Mouse (Mus musculus): ENCODE measurements around the gene Tmem177.

The Tmem177 gene

DNA sequence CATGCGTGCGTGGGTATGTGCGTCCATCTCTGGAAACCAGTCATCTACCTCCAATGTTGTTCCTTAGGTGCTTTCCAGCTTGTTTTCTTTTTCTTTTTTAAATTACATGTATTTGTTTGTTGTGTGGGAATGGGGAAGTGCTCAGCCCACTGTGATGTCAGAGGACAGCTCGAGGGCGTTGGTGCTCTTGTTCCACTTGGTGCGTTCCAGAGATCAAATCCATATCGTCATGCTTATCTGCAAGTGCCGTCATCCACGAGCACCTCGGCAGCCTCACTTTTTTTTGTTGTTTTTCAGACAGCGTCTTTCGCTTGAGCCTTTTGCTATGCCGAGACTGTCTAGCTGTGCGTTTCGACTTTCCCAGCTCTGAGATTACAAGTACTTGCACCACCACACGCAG lies 23.7 kb downstream of the Tmem177 start:
- no peak for DNase-seq (ENCODE audit: low spot score)

DNA sequence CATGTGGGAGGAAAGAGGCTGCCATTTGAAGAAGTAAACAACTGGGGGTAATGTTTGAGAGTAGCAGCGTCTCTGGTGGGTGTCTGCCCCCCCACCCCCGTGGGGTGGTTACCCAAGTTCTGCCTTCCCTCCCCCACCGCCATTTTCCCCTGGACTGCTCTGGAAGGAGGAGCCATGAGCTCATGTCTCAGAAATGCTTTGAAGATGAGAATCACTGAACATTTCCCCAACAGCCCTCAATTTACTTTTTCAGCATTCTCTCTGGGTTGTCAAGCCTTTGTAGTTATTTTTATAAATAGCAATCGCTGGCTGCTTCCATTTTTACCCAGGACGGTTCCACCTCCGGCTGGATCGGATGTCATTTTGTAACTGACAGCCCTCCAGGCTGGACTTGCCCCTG lies 26.7 kb downstream of the Tmem177 start:
- DNase-seq (ENCODE audit: low spot score), result no peak

DNA sequence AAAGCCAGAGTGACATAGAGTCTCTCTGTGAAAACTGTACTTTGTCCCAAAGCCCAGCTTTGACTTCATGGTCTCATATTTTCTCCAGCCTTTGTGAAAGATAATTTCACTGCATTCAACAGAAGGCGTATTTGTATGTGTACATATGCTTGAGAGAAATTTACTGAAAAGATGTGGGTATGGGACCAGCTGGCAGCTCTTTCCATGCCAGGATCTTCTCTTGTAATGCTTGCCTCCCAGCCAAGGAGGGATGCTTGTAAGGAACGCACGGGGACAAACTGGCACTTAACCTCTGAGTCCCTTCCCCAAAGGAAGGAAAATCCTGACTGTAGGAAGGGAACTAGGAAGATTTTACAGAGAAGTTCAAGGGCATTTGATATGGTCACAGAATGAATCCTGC lies 28.7 kb downstream of the Tmem177 start:
- no peak for DNase-seq (ENCODE audit: low spot score)

DNA sequence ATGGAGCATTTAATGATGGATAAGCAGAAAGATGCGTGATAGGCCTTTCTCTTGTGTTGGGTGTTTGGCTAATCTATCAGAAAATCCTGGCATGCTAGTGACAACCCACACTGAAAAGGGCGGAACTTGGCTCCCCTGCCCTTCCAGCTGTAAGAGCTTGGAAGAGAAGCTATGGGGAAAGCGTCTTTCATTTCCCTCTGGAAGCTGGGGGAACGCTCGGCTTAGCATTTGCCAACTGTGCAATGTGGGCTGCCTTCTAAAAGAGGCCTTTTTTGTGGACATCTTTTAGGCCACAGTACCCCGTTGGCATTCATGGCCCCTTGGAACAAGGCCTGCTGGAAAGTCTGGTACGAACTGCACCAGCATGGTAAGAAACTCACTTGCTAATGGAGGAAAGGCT lies 34.1 kb downstream of the Tmem177 start:
- DNase-seq (ENCODE audit: low spot score), result no peak

DNA sequence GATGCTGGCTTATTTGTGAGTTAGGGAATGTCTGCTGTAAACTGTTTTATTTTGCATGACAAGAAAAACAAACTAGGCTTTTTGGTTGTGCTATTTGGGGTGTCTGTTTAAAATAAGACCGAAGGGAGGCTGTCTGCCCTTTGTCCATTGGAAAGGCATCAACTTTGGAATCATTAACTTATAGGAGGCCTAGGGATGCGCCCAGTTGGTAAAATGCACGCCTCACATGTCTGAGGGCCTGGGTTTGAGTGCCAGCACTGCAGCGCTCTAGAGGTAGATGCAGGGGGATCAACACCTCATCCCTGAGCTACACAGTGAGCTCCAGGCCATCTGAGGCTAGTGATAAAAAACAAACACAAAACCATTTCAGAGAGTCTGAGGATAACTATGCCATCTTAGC lies 35.5 kb downstream of the Tmem177 start:
- no peak for DNase-seq (ENCODE audit: low spot score)

DNA sequence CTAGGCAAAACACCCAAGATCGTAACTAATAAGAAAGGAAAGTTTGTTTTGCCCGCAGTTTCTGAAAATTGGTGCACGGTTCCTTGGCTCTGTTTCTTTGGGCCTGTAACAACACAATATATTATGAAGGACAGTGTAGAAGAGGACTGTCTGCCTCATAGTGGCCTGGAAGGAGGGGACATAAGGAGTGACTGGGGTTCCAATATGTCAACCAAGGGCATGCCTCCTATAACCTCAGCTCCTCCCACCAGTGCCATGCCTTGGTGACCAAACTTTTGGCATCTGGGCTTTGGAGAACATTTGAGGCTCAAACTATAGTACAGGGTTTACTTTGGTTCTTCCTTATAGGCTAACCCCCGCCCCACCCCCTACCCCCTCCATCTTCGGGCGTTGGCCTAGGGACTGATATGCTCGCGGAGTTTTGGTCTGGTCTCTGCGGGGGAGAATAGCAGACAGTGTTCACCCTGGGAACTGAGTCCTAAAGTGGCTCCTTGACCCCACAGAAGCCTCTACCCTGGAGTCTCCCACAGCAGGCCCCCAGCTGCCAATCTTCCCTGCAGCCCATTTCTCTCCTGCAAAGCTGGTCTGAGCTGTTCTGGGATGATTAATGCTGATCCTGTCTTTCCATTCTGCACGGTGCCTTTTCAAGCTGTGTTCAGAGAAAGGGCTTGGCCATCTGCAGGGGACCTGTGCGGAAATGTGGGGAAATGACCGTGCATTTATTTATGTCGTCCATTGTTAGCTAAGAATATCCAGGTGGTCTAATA lies 44.4 kb downstream of the Tmem177 start:
- no peak for DNase-seq (ENCODE audit: low spot score)

DNA sequence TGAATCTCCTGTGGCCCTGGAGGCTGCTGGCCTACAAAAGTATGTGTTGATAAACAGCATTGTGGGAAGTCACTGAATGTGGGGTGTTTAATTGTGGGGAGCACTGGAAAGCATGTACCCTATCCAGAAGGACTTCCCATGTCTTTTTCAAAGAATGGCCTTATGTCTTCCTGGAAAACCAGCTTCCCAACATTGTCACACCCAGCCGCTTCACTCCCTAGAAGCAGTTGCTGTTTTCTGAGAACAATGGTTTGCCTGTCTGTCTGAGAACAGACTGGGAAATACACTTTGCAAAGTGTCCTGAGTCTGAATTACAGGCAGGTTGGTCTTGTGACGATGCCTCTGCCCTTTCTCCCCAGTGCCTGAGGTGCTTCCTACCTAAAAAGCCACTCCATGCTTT lies 45.7 kb downstream of the Tmem177 start:
- no peak for DNase-seq (ENCODE audit: low spot score)

DNA sequence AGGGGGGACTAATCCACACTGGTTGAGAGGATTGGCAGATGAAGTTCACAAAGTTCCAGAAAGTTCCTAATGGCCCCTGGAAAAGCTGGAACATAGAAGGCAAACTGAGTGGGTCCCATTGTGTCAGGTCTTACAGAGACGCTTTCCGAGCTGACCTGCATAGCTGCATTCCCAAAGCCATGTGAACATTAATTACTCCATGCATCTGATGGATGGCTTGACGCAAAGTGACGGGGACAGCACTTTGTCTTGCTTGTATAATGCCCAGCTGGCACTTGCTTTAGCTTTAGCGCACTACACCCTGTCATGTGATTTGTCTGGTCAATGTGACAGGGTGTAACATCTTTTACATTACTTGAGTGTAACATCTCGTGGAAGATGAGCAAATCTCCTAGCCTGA lies 47.7 kb downstream of the Tmem177 start:
- no peak for DNase-seq (ENCODE audit: low spot score)

DNA sequence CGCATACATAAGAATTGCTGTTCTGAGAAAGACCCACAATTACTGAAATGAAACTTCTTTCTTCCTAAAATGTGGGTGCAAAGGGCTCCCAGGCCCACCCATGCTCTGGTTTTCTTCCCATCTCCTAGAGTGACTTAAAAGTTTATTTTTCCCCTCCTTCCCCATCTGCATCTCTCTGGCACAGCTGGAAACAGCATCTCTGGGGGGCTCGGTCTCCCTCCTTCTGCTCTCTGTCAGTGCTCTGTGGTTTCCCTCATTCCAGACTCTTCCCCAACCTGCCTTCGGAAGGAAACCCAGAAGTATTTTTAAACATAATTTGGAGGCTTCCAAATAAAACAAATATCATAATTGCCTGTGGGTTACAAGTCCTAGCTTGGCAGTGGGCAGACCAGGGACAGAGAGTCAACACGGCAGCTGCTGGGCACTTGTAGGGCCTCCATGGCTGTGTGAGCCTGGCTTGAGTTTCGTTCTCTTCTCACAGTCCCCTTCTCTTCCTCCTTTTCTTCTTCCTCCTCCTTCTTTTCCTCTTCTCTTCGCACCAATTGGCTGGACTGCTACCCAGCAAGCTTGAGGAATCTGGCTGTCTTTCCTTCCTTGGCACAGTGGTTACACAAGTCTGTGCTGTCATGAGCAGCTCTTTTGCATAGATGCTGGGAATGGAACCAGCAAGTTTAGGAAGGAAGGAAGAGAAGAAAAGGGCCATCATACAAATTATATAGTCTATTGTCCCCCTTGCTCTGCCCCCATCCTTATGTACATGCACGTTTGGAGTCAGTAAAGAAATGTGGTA lies 49.3 kb downstream of the Tmem177 start:
- no peak for DNase-seq (ENCODE audit: low spot score)

DNA sequence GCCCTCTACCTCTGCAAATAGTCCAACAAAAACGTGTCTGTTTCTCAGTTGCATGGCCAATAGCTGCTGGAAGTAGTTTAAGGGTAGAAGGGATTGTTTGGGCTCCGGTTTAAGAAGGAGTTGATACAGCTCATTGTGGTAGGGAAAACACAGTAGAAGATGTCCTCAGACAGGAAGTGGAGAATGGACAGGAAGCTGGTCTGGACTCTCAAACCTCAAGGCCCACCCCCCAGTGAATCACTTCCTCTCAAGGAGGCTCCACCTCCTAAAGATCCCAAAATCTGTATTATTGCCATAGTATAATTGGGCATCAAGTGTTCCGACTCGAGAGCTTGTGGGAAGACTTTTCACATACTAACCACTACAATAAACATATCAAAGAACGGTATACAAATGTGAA lies 53.4 kb downstream of the Tmem177 start:
- no peak for DNase-seq (ENCODE audit: low spot score)
